Mouse (Mus musculus): Measurements from ENCODE around the gene Abcb8. TPM values are rescaled to one million over a fixed set of nuclear protein-coding genes. Genes with fewer than 3 reads are reported as not detected.

Gene Abcb8
- 42.9 and 49.7 TPM in 2 replicates for polyA plus RNA-seq (2015; fragmentation: Nextera tagmentation; extraction: Ambion mirVana)

GRCm38 (mm10) chr5:24393392-24393997 is at the start of gene Abcb8:
Gene Abcb8 (plus strand): TSS chr5:24393663.

GRCm38 (mm10) chr5:24351278-24351677 is 42.2 kb upstream of the Abcb8 start, which contains the start of gene Kcnh2:
Gene Kcnh2 (minus strand): TSS chr5:24351604.

GRCm38 (mm10) chr5:24364508-24364907 is 29.0 kb upstream of the Abcb8 start, which contains the start of gene Nos3:
Gene Nos3 (plus strand): TSS chr5:24364810.

GRCm38 (mm10) chr5:24391864-24392263 is 1.6 kb upstream of the Abcb8 start, which contains the start of gene Atg9b:
Gene Atg9b (minus strand): TSS chr5:24392143.

GRCm38 (mm10) chr5:24413042-24413693 is 19.7 kb downstream of the Abcb8 start, which contains the start of gene Asic3:
Gene Asic3 (plus strand): TSS chr5:24413392.

GRCm38 (mm10) chr5:24423129-24424003 is 29.9 kb downstream of the Abcb8 start, which contains the start of the genes Cdk5 and Slc4a2:
Gene Cdk5 (minus strand): TSS chr5:24423530.
Gene Slc4a2 (plus strand): TSS chr5:24423837.

GRCm38 (mm10) chr5:24444746-24445427 is 51.4 kb downstream of the Abcb8 start, which contains the start of gene Fastk:
Gene Fastk (minus strand): TSS chr5:24445287.

GRCm38 (mm10) chr5:24447624-24448298 is 54.3 kb downstream of the Abcb8 start, which contains the start of gene Tmub1:
Gene Tmub1 (minus strand): TSS chr5:24447854.

GRCm38 (mm10) chr5:24452030-24452690 is 58.7 kb downstream of the Abcb8 start, which contains the start of gene Agap3:
Gene Agap3 (plus strand): TSS chr5:24452177.

Other genes starting within 250 kb of the Abcb8 start
- gene Nupl2, start 228.7 kb upstream of the Abcb8 start, polyA plus RNA-seq (2015; fragmentation: Nextera tagmentation; extraction: Ambion mirVana) = 10.0 and 10.4 TPM in 2 replicates
- gene Kcnh2, start 42.1 kb upstream of the Abcb8 start, polyA plus RNA-seq (2015; fragmentation: Nextera tagmentation; extraction: Ambion mirVana) = 17.4 TPM in 2 replicates
- 7.6 and 9.1 TPM in 2 replicates for gene Nos3, start 28.9 kb upstream of the Abcb8 start, polyA plus RNA-seq (2015; fragmentation: Nextera tagmentation; extraction: Ambion mirVana)
- gene Atg9b, start 1.5 kb upstream of the Abcb8 start, polyA plus RNA-seq (2015; fragmentation: Nextera tagmentation; extraction: Ambion mirVana) = 7.9 and 8.3 TPM in 2 replicates
- gene Asic3, start 19.7 kb downstream of the Abcb8 start, polyA plus RNA-seq (2015; fragmentation: Nextera tagmentation; extraction: Ambion mirVana) = 0.39 and 1.7 TPM in 2 replicates
- 168 and 174 TPM in 2 replicates for gene Cdk5, start 29.9 kb downstream of the Abcb8 start, polyA plus RNA-seq (2015; fragmentation: Nextera tagmentation; extraction: Ambion mirVana)
- 13.8 and 15.3 TPM in 2 replicates for gene Slc4a2, start 30.2 kb downstream of the Abcb8 start, polyA plus RNA-seq (2015; fragmentation: Nextera tagmentation; extraction: Ambion mirVana)
- gene Fastk, start 51.6 kb downstream of the Abcb8 start, polyA plus RNA-seq (2015; fragmentation: Nextera tagmentation; extraction: Ambion mirVana) = 94.2 and 114 TPM in 2 replicates
- gene Tmub1, start 54.2 kb downstream of the Abcb8 start, polyA plus RNA-seq (2015; fragmentation: Nextera tagmentation; extraction: Ambion mirVana) = 50.6 and 57.4 TPM in 2 replicates
- 156 and 161 TPM in 2 replicates for gene Agap3, start 58.5 kb downstream of the Abcb8 start, polyA plus RNA-seq (2015; fragmentation: Nextera tagmentation; extraction: Ambion mirVana)
- 10.1 and 10.9 TPM in 2 replicates for gene Gbx1, start 133.5 kb downstream of the Abcb8 start, polyA plus RNA-seq (2015; fragmentation: Nextera tagmentation; extraction: Ambion mirVana)
- gene Asb10, start 147.3 kb downstream of the Abcb8 start, polyA plus RNA-seq (2015; fragmentation: Nextera tagmentation; extraction: Ambion mirVana) = 0.13 and 0.36 TPM in 2 replicates
- 0.08 and 0.13 TPM in 2 replicates for gene 4931409K22Rik, start 163.1 kb downstream of the Abcb8 start, polyA plus RNA-seq (2015; fragmentation: Nextera tagmentation; extraction: Ambion mirVana)
- gene Abcf2, start 183.8 kb downstream of the Abcb8 start, polyA plus RNA-seq (2015; fragmentation: Nextera tagmentation; extraction: Ambion mirVana) = 62.4 and 65.5 TPM in 2 replicates
- 22.6 and 26.3 TPM in 2 replicates for gene Chpf2, start 193.1 kb downstream of the Abcb8 start, polyA plus RNA-seq (2015; fragmentation: Nextera tagmentation; extraction: Ambion mirVana)
- 160 and 164 TPM in 2 replicates for gene Smarcd3, start 230.7 kb downstream of the Abcb8 start, polyA plus RNA-seq (2015; fragmentation: Nextera tagmentation; extraction: Ambion mirVana)

Measured in neural tube, postnatal 0 days (tissue).